Mouse (Mus musculus) B cell, adult 2 months (primary cell): ENCODE data around the gene Cib1.

Experiments used
- DNase-seq, 2 experiments: peaks; one replicate each; pipeline ENCODE4 v3.0.0; 2022

Cib1 gene

GRCm38 (mm10) chr7:80232489-80233029 lies at the start of gene Cib1, which contains the start of gene Gdpgp1:
Gene Cib1 (minus strand): TSS chr7:80232813.
Gene Gdpgp1 (plus strand): TSS chr7:80232865.
- DNase-seq, result peak; percentile 98 to 99

GRCm38 (mm10) chr7:80281646-80282045 lies 49.0 kb upstream of the Cib1 start:
- DNase-seq, result no peak

- peak in 1 of 2 experiments; percentile 36 for DNase-seq
Measured at GRCm38 (mm10) chr7:80280998-80281397, 48.4 kb upstream of the Cib1 start.

- DNase-seq, result no peak
Measured at GRCm38 (mm10) chr7:80280032-80280431, 47.4 kb upstream of the Cib1 start.

- no peak for DNase-seq
Measured at GRCm38 (mm10) chr7:80276374-80276773, 43.8 kb upstream of the Cib1 start.

GRCm38 (mm10) chr7:80273456-80273855 lies 40.8 kb upstream of the Cib1 start:
- no peak for DNase-seq

- DNase-seq, result no peak
Measured at GRCm38 (mm10) chr7:80269751-80270255, 37.2 kb upstream of the Cib1 start.

GRCm38 (mm10) chr7:80268897-80269750 lies 36.5 kb upstream of the Cib1 start, which contains the start of gene Vps33b:
Gene Vps33b (plus strand): TSS chr7:80269649.
- DNase-seq, result peak; percentile 92 to 94

GRCm38 (mm10) chr7:80267764-80268163 lies 35.2 kb upstream of the Cib1 start:
- no peak for DNase-seq

GRCm38 (mm10) chr7:80264606-80265005 lies 32.0 kb upstream of the Cib1 start:
- DNase-seq, result no peak

GRCm38 (mm10) chr7:80261372-80261990 lies 28.9 kb upstream of the Cib1 start:
- no peak for DNase-seq

- peak; percentile 81 to 83 for DNase-seq
Measured at GRCm38 (mm10) chr7:80260625-80261371, 28.2 kb upstream of the Cib1 start, which contains the start of gene Ngrn. Gene Ngrn (plus strand): TSS chr7:80261215.

- DNase-seq, result no peak
Measured at GRCm38 (mm10) chr7:80257706-80258105, 25.1 kb upstream of the Cib1 start.

- peak; percentile 33 to 35 for DNase-seq
Measured at GRCm38 (mm10) chr7:80255981-80256380, 23.4 kb upstream of the Cib1 start.

GRCm38 (mm10) chr7:80252886-80253285 lies 20.3 kb upstream of the Cib1 start:
- no peak for DNase-seq

- DNase-seq, result no peak
Measured at GRCm38 (mm10) chr7:80252437-80252836, 19.8 kb upstream of the Cib1 start.

GRCm38 (mm10) chr7:80246859-80247258 lies 14.2 kb upstream of the Cib1 start:
- no peak for DNase-seq

GRCm38 (mm10) chr7:80246148-80246721 lies 13.6 kb upstream of the Cib1 start, which contains the start of gene Ttll13:
Gene Ttll13 (plus strand): TSS chr7:80246376.
- peak; percentile 96 to 97 for DNase-seq

GRCm38 (mm10) chr7:80244851-80245250 lies 12.2 kb upstream of the Cib1 start:
- DNase-seq, result no peak

- DNase-seq, result no peak
Measured at GRCm38 (mm10) chr7:80241661-80242060, 9.0 kb upstream of the Cib1 start.

GRCm38 (mm10) chr7:80238542-80238941 lies 5.9 kb upstream of the Cib1 start:
- DNase-seq, result no peak

GRCm38 (mm10) chr7:80233799-80234198 lies 1.2 kb upstream of the Cib1 start:
- DNase-seq, result no peak
